Mouse (Mus musculus): Measurements from ENCODE around the gene Olfr1465.

Gene Olfr1465

GRCm38 (mm10) chr19:13315441-13315840, at the start of gene Olfr1465:
Olfr1465 (minus strand) TSS chr19:13315541.
- DNase-seq (ENCODE audit: low read depth): no peak

- DNase-seq (ENCODE audit: low read depth): no peak
These were observed 46.6 kb upstream of the Olfr1465 start, which contains the start of gene Olfr1467 for GRCm38 (mm10) chr19:13361936-13362335. Olfr1467 (plus strand) TSS chr19:13362236.

GRCm38 (mm10) chr19:13338562-13338961, 23.2 kb upstream of the Olfr1465 start, which contains the start of gene Olfr1466:
Olfr1466 (plus strand) TSS chr19:13338862.
- DNase-seq (ENCODE audit: low read depth): no peak

All from induced T-regulatory cell, adult 2 months (primary cell).